10 mouse cellular contexts compared by ENCODE assay signal in genomic region chr1:156241035-156241434, GRCm38 (mm10). TPM values are rescaled to one million over a fixed set of nuclear protein-coding genes. Genes with fewer than 3 reads are reported as not detected.
A peak's percentile ranks its signal among the peaks of the same experiment; 100 is the strongest.
DNase-seq lines count a peak whose midpoint lies in the region; ATAC-seq and TF ChIP-seq lines count a peak whose summit lies in the region.
"Had no signal": no experiment of that assay in that cellular context is flagged by ENCODE, and none has a peak within 500 bp of the region (broad histone marks: within the 10 kb centered on the region; RNA-seq: fewer than 3 reads in every experiment).

No protein-coding gene starts in this region.

- no peaks in the 10 kb centered on the region for H3K4me1 ChIP-seq in kidney, adult 2 months (ENCODE audit: control insufficient read depth, insufficient read depth, low read length)
- H3K4me1 ChIP-seq in kidney, embryonic 16.5 days (ENCODE audit: insufficient read depth, low read length), result no peaks in the 10 kb centered on the region
- H3K4me1 ChIP-seq: limb, embryonic 13.5 days had no signal

- H3K27ac ChIP-seq in kidney, adult 2 months (ENCODE audit: insufficient read depth, low read depth, low read length), result no peak overlapping the region
- no peak overlapping the region for H3K27ac ChIP-seq in kidney, embryonic 16.5 days (ENCODE audit: low read length)
- H3K27ac ChIP-seq: limb, embryonic 13.5 days had no signal

- no peaks in the 10 kb centered on the region for H3K36me3 ChIP-seq in kidney, adult 2 months (ENCODE audit: control insufficient read depth, insufficient read depth, low read length)
- no peaks in the 10 kb centered on the region for H3K36me3 ChIP-seq in kidney, embryonic 16.5 days (ENCODE audit: insufficient read depth, low read length)
- H3K36me3 ChIP-seq: limb, embryonic 13.5 days had no signal

- 40% methylated on average over 2 of the region's 2 CpGs for WGBS in kidney, adult 2 months
- WGBS in kidney, embryonic 16.5 days, result 49% methylated on average over 2 of the region's 2 CpGs

- TF ChIP-seq POLR2A in kidney, adult 2 months (IDR thresholded peaks at IDR 0.05; ENCODE audit: low read depth, low read length), result no peak

- DNase-seq in kidney, adult 2 months, result peak; percentile 44
- peak; percentile 10 to 21 for DNase-seq in CD8-positive naive resting alpha-beta T cell, adult 2 months (ENCODE audit: low read depth in 2 of 2, low spot score in 2 of 2)
- peak; percentile 80 for DNase-seq in NIH3T3 (ENCODE audit: low read depth)
- DNase-seq in heart, postnatal 36 days, result no peak

- no peak overlapping the region for H3K4me2 ChIP-seq in kidney, embryonic 16.5 days (replicated peaks; ENCODE audit: low read depth, low read length)
- H3K4me2 ChIP-seq: limb, embryonic 13.5 days had no signal

- 0 out of 2 replicates have a peak, but pooled peaks have one; percentile 27 for TF ChIP-seq CTCF in kidney, adult 2 months (conservative IDR thresholded peaks at IDR 0.05; ENCODE audit: insufficient read depth, insufficient read length, low read depth, low read length)

- no peak overlapping the region for H3K9ac ChIP-seq in kidney, embryonic 16.5 days (replicated peaks; ENCODE audit: low read length)
- H3K9ac ChIP-seq: limb, embryonic 13.5 days had no signal

- H3K9me3 ChIP-seq in kidney, embryonic 16.5 days (ENCODE audit: low read length), result no peaks in the 10 kb centered on the region
- H3K9me3 ChIP-seq: limb, embryonic 13.5 days had no signal

- intact Hi-C loops in heart, postnatal 36 days (cut with DNase I), result loop anchor here (1.0 kb wide), 1 partner anchor 155 kb away; no protein-coding TSS in a partner anchor

- no peaks in the 10 kb centered on the region; the same call in 1 of the 2 replicates for H3K27me3 ChIP-seq in kidney, adult 2 months (replicated peaks; ENCODE audit: control insufficient read depth, insufficient read depth, low read length)
- no peaks in the 10 kb centered on the region for H3K27me3 ChIP-seq in kidney, embryonic 16.5 days (ENCODE audit: insufficient read depth, low read length)

- ATAC-seq in kidney, embryonic 16.5 days (ENCODE audit: low FRiP score, low TSS enrichment), result no peak
- ATAC-seq in granulocyte monocyte progenitor cell, adult 5-6 weeks (replicated peaks; ENCODE audit: poor library complexity, severe bottlenecking), result peak; percentile 75
- peak; percentile 95 for ATAC-seq in megakaryocyte progenitor cell, adult 5-6 weeks (replicated peaks; ENCODE audit: poor library complexity)
- no peak for ATAC-seq in monocyte, adult 5-6 weeks (replicated peaks; ENCODE audit: insufficient number of reproducible peaks, low FRiP score, low TSS enrichment, poor library complexity, severe bottlenecking)

- H3K4me3 ChIP-seq in kidney, adult 2 months (ENCODE audit: insufficient read depth, low read depth, low read length), result no peak overlapping the region
- H3K4me3 ChIP-seq in kidney, embryonic 16.5 days (ENCODE audit: low read length), result no peak overlapping the region
- H3K4me3 ChIP-seq: limb, embryonic 13.5 days had no signal

RNA-seq across cellular contexts. Expression of gene Fam163a, which starts 36.2 kb away (rescaled TPM):
- polyA plus RNA-seq in kidney, adult 2 months (2012; rRNA removed), result 5.7 and 6.9 TPM in 2 replicates
- polyA plus RNA-seq in kidney, embryonic 16.5 days (2015; fragmentation: Nextera tagmentation; extraction: Ambion mirVana), result 0.61 and 0.94 TPM in 2 replicates
- not detected in 2 replicates for total RNA-seq in granulocyte monocyte progenitor cell, adult 5-6 weeks (2014; fragmentation: Nextera tagmentation)
- not detected in 2 replicates for total RNA-seq in granulocyte monocyte progenitor cell, adult 5-6 weeks (2017)
- not detected in 2 replicates for total RNA-seq in megakaryocyte progenitor cell, adult 5-6 weeks (2015)
- not detected in 2 replicates for total RNA-seq in megakaryocyte progenitor cell, adult 5-6 weeks (2017)
- total RNA-seq in heart, postnatal 36 days (2021), result under 1 TPM in 1 of 2 experiments, not detected in 1; 0.08 TPM
- not detected in 3 replicates for total RNA-seq in monocyte, adult 5-6 weeks (2017)
- polyA plus RNA-seq: spleen, adult 2 months had no signal

Comparison
In these comparisons a context has a peak if more than half of its experiments do, and no peak if none do; other contexts are left out.
1. DNase-seq: peak in kidney, adult 2 months (single experiment), CD8-positive naive resting alpha-beta T cell, adult 2 months (2 of 2) and NIH3T3 (single experiment); none in heart, postnatal 36 days (0 of 2).
2. ATAC-seq: peak in granulocyte monocyte progenitor cell, adult 5-6 weeks (single experiment) and megakaryocyte progenitor cell, adult 5-6 weeks (single experiment); none in kidney, embryonic 16.5 days (single experiment) and monocyte, adult 5-6 weeks (single experiment).